Mouse (Mus musculus) G1E (cell line): ENCODE measurements around the gene Far1.

ENCODE experiments used
- CTCF ChIP-seq: IDR thresholded peaks from 2 replicates; pipeline ENCODE4 v1.5.1; 2012; ENCODE audit warnings: low read depth, low read length, inconsistent platforms, mixed read lengths
- GATA1 ChIP-seq: IDR thresholded peaks from 2 replicates; pipeline ENCODE4 v1.6.1; 2012; ENCODE audit warnings: borderline replicate concordance, low read length, inconsistent platforms, mixed read lengths
- POLR2AphosphoS5 ChIP-seq: IDR thresholded peaks from 2 replicates; pipeline ENCODE4 v1.6.1; 2012; ENCODE audit warnings: low read depth, low read length, inconsistent platforms; ENCODE audit not compliant: insufficient replicate concordance
- TAL1 ChIP-seq: conservative IDR thresholded peaks from 2 replicates; pipeline ENCODE4 v1.6.1; 2012; ENCODE audit warnings: low read depth, low read length, inconsistent platforms, mixed read lengths

GRCm38 (mm10) chr7:113589211-113589610 is 75.6 kb downstream of the Far1 start:
- TF ChIP-seq CTCF = no peak
- TF ChIP-seq TAL1 = no peak
- no peak for TF ChIP-seq POLR2AphosphoS5
- TF ChIP-seq GATA1 = no peak
